Mouse (Mus musculus) forebrain, embryonic 16.5 days (tissue): ENCODE data around the gene Tigit. TPM values are rescaled to one million over a fixed set of nuclear protein-coding genes. Genes with fewer than 3 reads are reported as not detected.

Source experiments
- ATAC-seq: fragments of 200-750 bp; cut with Nextera tagmentation; 2 replicates; pipeline ENCODE4 v1.8.0; 2017; ENCODE audit warnings: mild to moderate bottlenecking, moderate library complexity
- H3K27ac ChIP-seq: fragments of 300-500 bp; sonication (generic); 2 replicates; pipeline ENCODE4 v1.5.1; 2014; ENCODE audit warnings: low read length, control low read depth
- H3K27me3 ChIP-seq: fragments of 300-500 bp; sonication (generic); replicated peaks from 2 replicates; pipeline ENCODE4 v1.6.1; 2014; ENCODE audit warnings: low read length; ENCODE audit not compliant: control insufficient read depth, insufficient read depth
- H3K36me3 ChIP-seq: fragments of 300-500 bp; sonication (generic); 2 replicates; pipeline ENCODE4 v1.6.1; 2014; ENCODE audit not compliant: control insufficient read depth, insufficient read depth
- H3K4me1 ChIP-seq: fragments of 300-500 bp; sonication (generic); replicated peaks from 2 replicates; pipeline ENCODE4 v1.6.1; 2014; ENCODE audit warnings: low read length; ENCODE audit not compliant: control insufficient read depth, insufficient read depth
- H3K4me2 ChIP-seq: fragments of 300-500 bp; sonication (generic); 2 replicates; pipeline ENCODE4 v1.6.1; 2014; ENCODE audit warnings: mild to moderate bottlenecking, low read length, control low read depth
- H3K4me3 ChIP-seq: fragments of 300-500 bp; sonication (generic); replicated peaks from 2 replicates; pipeline ENCODE4 v1.5.1; 2014; ENCODE audit warnings: mild to moderate bottlenecking, low read length, control low read depth
- H3K9ac ChIP-seq: fragments of 300-500 bp; sonication (generic); replicated peaks from 2 replicates; pipeline ENCODE4 v1.6.1; 2014; ENCODE audit warnings: low read depth, low read length, control low read depth
- H3K9me3 ChIP-seq: fragments of 300-500 bp; sonication (generic); 2 replicates; pipeline ENCODE4 v1.6.1; 2016; ENCODE audit warnings: low read length; ENCODE audit not compliant: control insufficient read depth
- WGBS: fragments of 180-500 bp; shearing (Covaris S2); extraction: QIAGEN DNeasy Blood & Tissue Kit; methylation state at CpG from one replicate; pipeline ENCODE4 v1.1.7; 2014; 5-methylcytosine and 5-hydroxymethylcytosine counted together
- polyA plus RNA-seq: library from polyadenylated mRNA; unstranded; fragments of >200 nt; fragmentation: Nextera tagmentation; extraction: Ambion mirVana; gene quantifications from 2 replicates; pipeline ENCODE4 v1.2.1, GENCODE M21; 2015

Tigit gene
- polyA plus RNA-seq, 1 experiment from 2014 or later: not detected

DNA sequence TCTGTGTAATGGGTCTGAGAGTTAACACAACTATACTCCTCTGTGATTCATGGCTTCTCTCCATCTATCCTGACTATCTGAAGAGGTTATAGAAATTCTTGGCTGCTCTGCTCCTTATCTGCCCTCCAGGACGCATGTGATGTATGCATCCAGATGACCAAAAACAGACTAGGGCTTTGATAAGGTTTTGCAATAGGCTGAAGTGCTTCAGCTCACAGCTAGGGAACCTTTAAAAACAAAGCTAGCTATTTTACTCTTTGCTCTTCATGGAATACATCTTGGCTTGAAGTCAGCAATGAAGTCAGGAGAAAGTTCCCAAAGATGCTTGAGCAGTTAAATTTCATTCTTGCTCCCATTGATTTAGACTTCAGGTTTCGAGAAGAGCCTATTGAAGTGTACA, 32.2 kb downstream of the Tigit start:
- Histone ChIP-seq H3K36me3 (peaks cover 6% of the 10 kb centered on the region; the same call in 1 of the 2 replicates), H3K27me3 (no peaks in the 10 kb centered on the region)
- 80% methylated on average over 2 of the region's 2 CpGs for WGBS

GRCm38 (mm10) chr16:43628662-43629061, 35.3 kb downstream of the Tigit start:
- H3K4me1 ChIP-seq: peaks cover 12% of the 10 kb centered on the region
- peaks cover 6% of the 10 kb centered on the region; the same call in 1 of the 2 replicates for H3K36me3 ChIP-seq
- H3K27ac ChIP-seq: no peak overlapping the region
- H3K4me3 ChIP-seq: no peak overlapping the region
- 95% methylated on average over 5 of the region's 5 CpGs for WGBS
- H3K4me2 ChIP-seq: no peak overlapping the region
- no peaks in the 10 kb centered on the region for H3K27me3 ChIP-seq
- no peak overlapping the region for H3K9ac ChIP-seq
- H3K9me3 ChIP-seq: no peaks in the 10 kb centered on the region
- no peak for ATAC-seq

More for the DNA sequence above, 32.2 kb downstream of the Tigit start:
- no peaks in the 10 kb centered on the region for H3K9me3 ChIP-seq
- H3K4me1 ChIP-seq: peaks cover 8% of the 10 kb centered on the region; the same call in 1 of the 2 replicates
- no peak overlapping the region for H3K9ac ChIP-seq
- no peak overlapping the region for H3K27ac ChIP-seq
- no peak overlapping the region for H3K4me2 ChIP-seq
- ATAC-seq: no peak
- no peak overlapping the region for H3K4me3 ChIP-seq

DNA sequence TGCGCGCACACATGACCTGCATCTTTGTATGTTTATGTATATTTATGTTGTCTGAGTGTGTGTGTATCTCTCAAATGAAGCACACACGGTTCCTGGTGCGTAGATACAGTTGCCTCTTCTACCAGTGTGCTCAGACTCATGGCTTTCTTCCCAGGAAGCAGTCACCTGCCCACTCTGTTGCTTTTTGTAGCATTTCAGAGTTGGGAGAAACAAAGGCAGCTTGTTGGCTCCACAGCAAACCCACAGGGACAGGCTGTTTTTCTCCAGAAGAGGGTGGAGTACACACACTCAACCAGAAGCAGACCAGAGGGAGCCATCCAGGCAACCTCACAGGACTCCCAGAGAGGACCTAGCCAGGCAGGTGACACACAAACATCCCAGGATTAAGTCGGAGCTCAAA, 38.0 kb downstream of the Tigit start:
- ATAC-seq: no peak
- no peak overlapping the region for H3K27ac ChIP-seq
- H3K9ac ChIP-seq: no peak overlapping the region
- H3K36me3 ChIP-seq: peaks cover 3% of the 10 kb centered on the region; the same call in 1 of the 2 replicates
- no peak overlapping the region for H3K4me3 ChIP-seq
- no peaks in the 10 kb centered on the region for H3K9me3 ChIP-seq
- H3K4me2 ChIP-seq: no peak overlapping the region
- H3K27me3 ChIP-seq: no peaks in the 10 kb centered on the region
- peaks cover 16% of the 10 kb centered on the region for H3K4me1 ChIP-seq
- WGBS: 94% methylated on average over 5 of the region's 5 CpGs

DNA sequence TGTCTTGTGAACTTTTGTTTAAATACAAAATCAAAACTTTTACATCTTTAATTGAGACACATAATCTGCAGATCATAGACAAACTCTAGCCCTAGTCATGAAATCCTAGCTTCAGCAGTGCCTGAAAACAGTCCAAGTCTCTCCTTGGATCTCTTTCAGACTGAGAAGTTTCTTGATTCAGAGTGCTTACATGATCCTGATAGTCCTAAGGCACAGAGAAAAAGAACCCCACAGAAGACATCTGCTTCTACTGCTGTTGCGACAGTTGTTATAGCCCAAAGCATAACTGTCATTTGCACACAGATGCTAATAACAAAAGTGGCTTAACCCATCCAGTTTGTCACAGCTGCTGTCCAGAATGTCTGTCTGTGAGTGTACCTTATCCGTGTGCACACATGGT, 38.7 kb downstream of the Tigit start:
- no peaks in the 10 kb centered on the region for H3K27me3 ChIP-seq
- no peak overlapping the region for H3K4me2 ChIP-seq
- no peaks in the 10 kb centered on the region for H3K9me3 ChIP-seq
- no peak for ATAC-seq
- H3K27ac ChIP-seq: no peak overlapping the region
- peaks cover 16% of the 10 kb centered on the region for H3K4me1 ChIP-seq
- WGBS: 60% methylated on average over 2 of the region's 2 CpGs
- H3K4me3 ChIP-seq: no peak overlapping the region
- H3K36me3 ChIP-seq: peaks cover 3% of the 10 kb centered on the region; the same call in 1 of the 2 replicates
- no peak overlapping the region for H3K9ac ChIP-seq

GRCm38 (mm10) chr16:43624876-43625275, 39.1 kb downstream of the Tigit start:
- Histone ChIP-seq H3K4me2 (no peak overlapping the region), H3K27ac (no peak overlapping the region), H3K4me3 (no peak overlapping the region), H3K9ac (no peak overlapping the region), H3K4me1 (peaks cover 17% of the 10 kb centered on the region), H3K36me3 (peaks cover 3% of the 10 kb centered on the region; the same call in 1 of the 2 replicates), H3K27me3 (no peaks in the 10 kb centered on the region), H3K9me3 (no peaks in the 10 kb centered on the region)
- no peak for ATAC-seq
- WGBS: 70% methylated on average over 4 of the region's 4 CpGs

GRCm38 (mm10) chr16:43623315-43624000, 40.5 kb downstream of the Tigit start:
- Histone ChIP-seq H3K4me3 (no peak overlapping the region), H3K36me3 (peaks cover 3% of the 10 kb centered on the region; the same call in 1 of the 2 replicates), H3K27ac (peak overlapping the region; percentile 69), H3K4me2 (no peak overlapping the region), H3K4me1 (peaks cover 21% of the 10 kb centered on the region), H3K27me3 (no peaks in the 10 kb centered on the region), H3K9ac (no peak overlapping the region), H3K9me3 (no peaks in the 10 kb centered on the region)
- peak; percentile 74 for ATAC-seq
- WGBS: 12% methylated on average over 5 of the region's 5 CpGs

DNA sequence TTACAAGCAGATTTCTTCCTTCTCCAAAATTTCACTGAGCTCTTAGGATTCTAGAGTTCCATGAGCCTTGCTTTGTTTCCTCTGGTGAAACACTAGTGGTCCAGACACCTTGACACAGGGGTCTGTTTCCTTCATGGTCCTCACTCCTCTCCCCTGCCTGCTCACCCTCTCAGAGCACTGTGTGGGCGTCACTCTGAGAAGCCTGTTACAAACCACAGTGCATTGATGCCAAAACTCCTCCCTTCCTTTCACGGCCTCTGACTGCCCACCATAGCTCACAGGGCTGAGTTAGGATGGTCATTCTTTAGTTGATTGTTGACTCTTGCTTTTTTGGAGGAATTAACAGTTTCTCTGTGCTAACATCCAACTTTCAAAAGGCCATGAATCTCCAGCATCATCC, 43.6 kb downstream of the Tigit start:
- peaks cover 21% of the 10 kb centered on the region for H3K4me1 ChIP-seq
- no peak overlapping the region for H3K9ac ChIP-seq
- ATAC-seq: peak; percentile 53; the same call in 1 of the 2 replicates
- H3K9me3 ChIP-seq: no peaks in the 10 kb centered on the region
- H3K27ac ChIP-seq: 0 out of 2 replicates have a peak overlapping the region, but pooled peaks have one; percentile 22
- no peaks in the 10 kb centered on the region for H3K36me3 ChIP-seq
- H3K4me2 ChIP-seq: no peak overlapping the region
- H3K4me3 ChIP-seq: no peak overlapping the region
- WGBS: 11% methylated on average over 2 of the region's 2 CpGs
- H3K27me3 ChIP-seq: no peaks in the 10 kb centered on the region

DNA sequence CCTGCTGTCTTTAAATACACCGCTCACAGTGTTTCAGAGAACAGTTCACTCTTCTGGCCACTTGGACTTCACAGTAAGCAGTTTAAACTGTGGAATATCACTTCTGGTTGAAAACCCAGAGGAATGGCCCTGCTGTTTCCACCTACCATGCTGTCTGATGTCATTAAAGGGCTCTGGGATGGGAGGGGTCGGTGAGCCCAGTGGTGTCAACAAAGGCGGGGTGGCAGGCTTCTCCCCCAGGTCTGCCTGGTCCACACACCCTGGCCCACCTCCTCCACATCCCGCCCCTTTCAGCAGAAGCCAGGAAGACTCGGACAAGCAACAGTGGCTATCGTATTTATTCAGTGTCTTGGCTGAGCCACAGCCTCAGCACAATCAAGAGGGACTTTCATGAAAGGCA, 44.7 kb downstream of the Tigit start:
- 32% methylated on average over 6 of the region's 6 CpGs for WGBS
- ATAC-seq: no peak
- H3K4me2 ChIP-seq: no peak overlapping the region
- H3K36me3 ChIP-seq: no peaks in the 10 kb centered on the region
- no peak overlapping the region for H3K9ac ChIP-seq
- H3K27ac ChIP-seq: peak overlapping the region; percentile 58; the same call in 1 of the 2 replicates
- no peaks in the 10 kb centered on the region for H3K27me3 ChIP-seq
- no peaks in the 10 kb centered on the region for H3K9me3 ChIP-seq
- peaks cover 19% of the 10 kb centered on the region for H3K4me1 ChIP-seq
- H3K4me3 ChIP-seq: no peak overlapping the region

DNA sequence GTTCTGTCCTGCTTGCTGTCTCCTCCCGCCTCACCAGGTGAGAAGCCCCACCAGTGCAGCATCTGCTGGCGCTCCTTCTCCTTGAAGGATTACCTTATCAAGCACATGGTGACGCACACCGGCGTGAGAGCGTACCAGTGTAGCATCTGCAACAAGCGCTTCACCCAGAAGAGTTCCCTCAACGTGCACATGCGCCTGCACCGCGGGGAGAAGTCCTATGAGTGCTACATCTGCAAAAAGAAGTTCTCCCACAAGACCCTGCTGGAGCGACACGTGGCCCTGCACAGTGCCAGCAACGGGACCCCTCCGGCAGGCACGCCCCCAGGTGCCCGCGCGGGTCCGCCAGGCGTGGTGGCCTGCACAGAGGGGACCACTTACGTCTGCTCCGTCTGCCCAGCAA, 45.7 kb downstream of the Tigit start:
- no peaks in the 10 kb centered on the region for H3K27me3 ChIP-seq
- H3K4me2 ChIP-seq: no peak overlapping the region
- 92% methylated on average over 23 of the region's 23 CpGs for WGBS
- H3K4me1 ChIP-seq: peaks cover 13% of the 10 kb centered on the region
- H3K36me3 ChIP-seq: no peaks in the 10 kb centered on the region
- no peak for ATAC-seq
- H3K4me3 ChIP-seq: no peak overlapping the region
- H3K27ac ChIP-seq: no peak overlapping the region
- no peaks in the 10 kb centered on the region for H3K9me3 ChIP-seq
- H3K9ac ChIP-seq: no peak overlapping the region
